Mouse (Mus musculus): Measurements from ENCODE around the gene Lamtor5. TPM values are rescaled to one million over a fixed set of nuclear protein-coding genes. Genes with fewer than 3 reads are reported as not detected.

Gene Lamtor5
- total and polyA plus RNA-seq, 2 experiments: 48.9 to 52.1 TPM

- no peak for DNase-seq (ENCODE audit: extremely low read depth, low read depth, low spot score)
These were observed 3.3 kb upstream of the Lamtor5 start for GRCm38 (mm10) chr3:107275351-107275750.

GRCm38 (mm10) chr3:107275996-107276395, 2.7 kb upstream of the Lamtor5 start:
- Histone ChIP-seq H3K27me3 (ENCODE audit: control insufficient read depth, insufficient read depth, low read length) (no peaks in the 10 kb centered on the region), H3K4me1 (ENCODE audit: control insufficient read depth, insufficient read depth, low read length) (peaks cover 4% of the 10 kb centered on the region), H3K36me3 (ENCODE audit: control insufficient read depth, insufficient read depth, low read length) (no peaks in the 10 kb centered on the region), H3K79me2 (ENCODE audit: control insufficient read depth, insufficient read depth, low read length) (peaks cover 4% of the 10 kb centered on the region; the same call in 1 of the 2 replicates), H3K4me3 (ENCODE audit: insufficient read depth, low read depth, low read length) (no peak overlapping the region), H3K27ac (replicated peaks; ENCODE audit: insufficient read depth, low read depth, low read length) (no peak overlapping the region), H3K9ac (ENCODE audit: low read depth, low read length) (no peak overlapping the region)
- DNase-seq (ENCODE audit: extremely low read depth, low read depth, low spot score): no peak
- WGBS: 77% methylated on average over 4 of the region's 4 CpGs
- TF ChIP-seq POLR2A (IDR thresholded peaks at IDR 0.05; ENCODE audit: extremely low read depth, insufficient read depth, low read length) (no peak), CTCF (IDR thresholded peaks at IDR 0.05; ENCODE audit: low read depth, low read length) (no peak)

More at GRCm38 (mm10) chr3:107275351-107275750, 3.3 kb upstream of the Lamtor5 start:
- Histone ChIP-seq H3K79me2 (ENCODE audit: control insufficient read depth, insufficient read depth, low read length) (peaks cover 4% of the 10 kb centered on the region; the same call in 1 of the 2 replicates), H3K27me3 (ENCODE audit: control insufficient read depth, insufficient read depth, low read length) (no peaks in the 10 kb centered on the region), H3K4me3 (ENCODE audit: insufficient read depth, low read depth, low read length) (no peak overlapping the region), H3K27ac (replicated peaks; ENCODE audit: insufficient read depth, low read depth, low read length) (no peak overlapping the region), H3K36me3 (ENCODE audit: control insufficient read depth, insufficient read depth, low read length) (no peaks in the 10 kb centered on the region), H3K9ac (ENCODE audit: low read depth, low read length) (no peak overlapping the region), H3K4me1 (ENCODE audit: control insufficient read depth, insufficient read depth, low read length) (peaks cover 3% of the 10 kb centered on the region)
- 72% methylated on average over 5 of the region's 5 CpGs for WGBS
- no peak for TF ChIP-seq POLR2A (IDR thresholded peaks at IDR 0.05; ENCODE audit: extremely low read depth, insufficient read depth, low read length)
- TF ChIP-seq CTCF (IDR thresholded peaks at IDR 0.05; ENCODE audit: low read depth, low read length): no peak

- H3K36me3 ChIP-seq (ENCODE audit: control insufficient read depth, insufficient read depth, low read length): no peaks in the 10 kb centered on the region
- no peak overlapping the region for H3K4me3 ChIP-seq (ENCODE audit: insufficient read depth, low read depth, low read length)
- no peak overlapping the region for H3K27ac ChIP-seq (replicated peaks; ENCODE audit: insufficient read depth, low read depth, low read length)
- 83% methylated on average over 3 of the region's 3 CpGs for WGBS
- H3K79me2 ChIP-seq (ENCODE audit: control insufficient read depth, insufficient read depth, low read length): peaks cover 4% of the 10 kb centered on the region; the same call in 1 of the 2 replicates
- H3K4me1 ChIP-seq (ENCODE audit: control insufficient read depth, insufficient read depth, low read length): peaks cover 4% of the 10 kb centered on the region
- no peaks in the 10 kb centered on the region for H3K27me3 ChIP-seq (ENCODE audit: control insufficient read depth, insufficient read depth, low read length)
- no peak for DNase-seq (ENCODE audit: extremely low read depth, low read depth, low spot score)
- TF ChIP-seq POLR2A (IDR thresholded peaks at IDR 0.05; ENCODE audit: extremely low read depth, insufficient read depth, low read length) (no peak), CTCF (IDR thresholded peaks at IDR 0.05; ENCODE audit: low read depth, low read length) (no peak)
- H3K9ac ChIP-seq (ENCODE audit: low read depth, low read length): no peak overlapping the region
These were observed 2.0 kb upstream of the Lamtor5 start for GRCm38 (mm10) chr3:107276626-107277025.

- Histone ChIP-seq H3K4me3 (ENCODE audit: insufficient read depth, low read depth, low read length) (no peak overlapping the region), H3K79me2 (ENCODE audit: control insufficient read depth, insufficient read depth, low read length) (no peaks in the 10 kb centered on the region), H3K9ac (ENCODE audit: low read depth, low read length) (no peak overlapping the region), H3K4me1 (ENCODE audit: control insufficient read depth, insufficient read depth, low read length) (no peaks in the 10 kb centered on the region), H3K27me3 (ENCODE audit: control insufficient read depth, insufficient read depth, low read length) (no peaks in the 10 kb centered on the region), H3K27ac (replicated peaks; ENCODE audit: insufficient read depth, low read depth, low read length) (no peak overlapping the region), H3K36me3 (ENCODE audit: control insufficient read depth, insufficient read depth, low read length) (peaks cover 18% of the 10 kb centered on the region)
- WGBS: 85% methylated on average over 2 of the region's 2 CpGs
- DNase-seq (ENCODE audit: extremely low read depth, low read depth, low spot score): no peak
- TF ChIP-seq CTCF (IDR thresholded peaks at IDR 0.05; ENCODE audit: low read depth, low read length) (no peak), POLR2A (IDR thresholded peaks at IDR 0.05; ENCODE audit: extremely low read depth, insufficient read depth, low read length) (no peak)
These were observed 7.5 kb downstream of the Lamtor5 start for GRCm38 (mm10) chr3:107286123-107286522.

- TF ChIP-seq CTCF (IDR thresholded peaks at IDR 0.05; ENCODE audit: low read depth, low read length) (no peak), POLR2A (IDR thresholded peaks at IDR 0.05; ENCODE audit: extremely low read depth, insufficient read depth, low read length) (no peak)
- no peak overlapping the region for H3K9ac ChIP-seq (ENCODE audit: low read depth, low read length)
- H3K27me3 ChIP-seq (ENCODE audit: control insufficient read depth, insufficient read depth, low read length): no peaks in the 10 kb centered on the region
- DNase-seq (ENCODE audit: extremely low read depth, low read depth, low spot score): no peak
- H3K79me2 ChIP-seq (ENCODE audit: control insufficient read depth, insufficient read depth, low read length): no peaks in the 10 kb centered on the region
- H3K4me3 ChIP-seq (ENCODE audit: insufficient read depth, low read depth, low read length): no peak overlapping the region
- peaks cover 16% of the 10 kb centered on the region for H3K36me3 ChIP-seq (ENCODE audit: control insufficient read depth, insufficient read depth, low read length)
- H3K27ac ChIP-seq (replicated peaks; ENCODE audit: insufficient read depth, low read depth, low read length): no peak overlapping the region
- H3K4me1 ChIP-seq (ENCODE audit: control insufficient read depth, insufficient read depth, low read length): no peaks in the 10 kb centered on the region
These were observed 8.7 kb downstream of the Lamtor5 start for GRCm38 (mm10) chr3:107287346-107287745.

- Histone ChIP-seq H3K9ac (ENCODE audit: low read depth, low read length) (no peak within 1 kb of the TSS), H3K79me2 (ENCODE audit: control insufficient read depth, insufficient read depth, low read length) (no peaks in the 10 kb centered on the region), H3K27ac (replicated peaks; ENCODE audit: insufficient read depth, low read depth, low read length) (no peak within 1 kb of the TSS), H3K4me1 (ENCODE audit: control insufficient read depth, insufficient read depth, low read length) (no peaks in the 10 kb centered on the region), H3K27me3 (ENCODE audit: control insufficient read depth, insufficient read depth, low read length) (no peaks in the 10 kb centered on the region), H3K4me3 (ENCODE audit: insufficient read depth, low read depth, low read length) (no peak within 1 kb of the TSS), H3K36me3 (ENCODE audit: control insufficient read depth, insufficient read depth, low read length) (no peaks in the 10 kb centered on the region)
- WGBS: 60% methylated on average over 9 of the region's 9 CpGs
- TF ChIP-seq POLR2A (IDR thresholded peaks at IDR 0.05; ENCODE audit: extremely low read depth, insufficient read depth, low read length) (no peak), CTCF (IDR thresholded peaks at IDR 0.05; ENCODE audit: low read depth, low read length) (no peak)
- no peak for DNase-seq (ENCODE audit: extremely low read depth, low read depth, low spot score)
These were observed 12.2 kb downstream of the Lamtor5 start, which contains the start of gene Slc16a4 for GRCm38 (mm10) chr3:107290764-107291381. Slc16a4 (plus strand) TSS chr3:107291230.

All from liver, adult 2 months (tissue).